Mouse (Mus musculus): ENCODE data around the gene Yipf6.

- TF ChIP-seq POLR2A (IDR thresholded peaks at IDR 0.05; ENCODE audit: control insufficient read depth, low read depth, low read length) = no peak
- TF ChIP-seq CTCF (IDR thresholded peaks at IDR 0.05; ENCODE audit: control insufficient read depth, insufficient read depth, insufficient replicate concordance, low read depth, low read length) = peak; percentile 45; the same call in 1 of the 2 replicates
Observed at GRCm38 (mm10) chrX:98953941-98954340, 17.8 kb downstream of the Yipf6 start.

Data from testis, adult 2 months (tissue).